ENCODE assay signal across 13 mouse cellular contexts in genomic region chr13:72122230-72122627, GRCm38 (mm10).
DNase-seq lines count a peak whose midpoint lies in the region; ATAC-seq and TF ChIP-seq lines count a peak whose summit lies in the region.
"Had no signal": no experiment of that assay in that cellular context is flagged by ENCODE, and none has a peak within 500 bp of the region (broad histone marks: within the 10 kb centered on the region; RNA-seq: fewer than 3 reads in every experiment).

No protein-coding gene starts in this region.

- WGBS in forebrain, embryonic 14.5 days = 5% methylated on average over 11 of the region's 11 CpGs
- 5% methylated on average over 11 of the region's 11 CpGs for WGBS in midbrain, embryonic 13.5 days
- WGBS in stomach, postnatal 0 days = 68% methylated on average over 11 of the region's 11 CpGs

- H3K36me3 ChIP-seq in ES-Bruce4 (ENCODE audit: control insufficient read depth, insufficient read depth, low read length, poor library complexity, severe bottlenecking) = no peaks in the 10 kb centered on the region
- no peaks in the 10 kb centered on the region for H3K36me3 ChIP-seq in forebrain, embryonic 14.5 days (ENCODE audit: control insufficient read depth, insufficient read depth, low read length)
- H3K36me3 ChIP-seq in midbrain, embryonic 13.5 days = no peaks in the 10 kb centered on the region
- H3K36me3 ChIP-seq in stomach, postnatal 0 days (ENCODE audit: control insufficient read depth, insufficient read depth, low read length) = no peaks in the 10 kb centered on the region
- H3K36me3 ChIP-seq: heart, embryonic 15.5 days had no signal

- peak overlapping the region; percentile 20; the same call in 1 of the 2 replicates for H3K4me2 ChIP-seq in forebrain, embryonic 14.5 days (ENCODE audit: low read length)
- peak overlapping the region; percentile 31 for H3K4me2 ChIP-seq in midbrain, embryonic 13.5 days (replicated peaks)
- H3K4me2 ChIP-seq in stomach, postnatal 0 days (replicated peaks; ENCODE audit: low read depth) = no peak overlapping the region
- H3K4me2 ChIP-seq: heart, embryonic 15.5 days; lung, embryonic 14.5 days had no signal

- DNase-seq in heart, adult 11 months = peak; percentile 79
- DNase-seq in heart, postnatal 4 days = no peak
- peak; percentile 38 for DNase-seq in forebrain, embryonic 14.5 days (ENCODE audit: low spot score)
- no peak for DNase-seq in stomach, postnatal 0 days (ENCODE audit: low spot score)
- DNase-seq in adrenal gland, adult (ENCODE audit: inconsistent age in 2 of 2, low spot score in 1 of 2) = no peak
- DNase-seq: adrenal gland, adult 8-10 months; cerebellum, adult 9-11 months; lung, embryonic 14.5 days had no signal

- H3K27me3 ChIP-seq in ES-Bruce4 (ENCODE audit: control insufficient read depth, insufficient read depth, low read length, poor library complexity, severe bottlenecking) = no peaks in the 10 kb centered on the region
- peaks cover 11% of the 10 kb centered on the region; the same call in 1 of the 2 replicates for H3K27me3 ChIP-seq in forebrain, embryonic 14.5 days (replicated peaks; ENCODE audit: control insufficient read depth, insufficient read depth, low read length)
- peaks cover 62% of the 10 kb centered on the region for H3K27me3 ChIP-seq in midbrain, embryonic 13.5 days
- no peaks in the 10 kb centered on the region for H3K27me3 ChIP-seq in stomach, postnatal 0 days (ENCODE audit: control insufficient read depth, insufficient read depth, low read length)
- H3K27me3 ChIP-seq: heart, embryonic 15.5 days; Patski had no signal

- H3K27ac ChIP-seq in ES-Bruce4 (ENCODE audit: insufficient read depth, low read length) = no peak overlapping the region
- H3K27ac ChIP-seq in forebrain, embryonic 14.5 days (ENCODE audit: low read depth, low read length) = no peak overlapping the region
- H3K27ac ChIP-seq in midbrain, embryonic 13.5 days = no peak overlapping the region
- H3K27ac ChIP-seq in stomach, postnatal 0 days (replicated peaks) = no peak overlapping the region
- H3K27ac ChIP-seq: heart, embryonic 15.5 days had no signal

- no peaks in the 10 kb centered on the region for H3K4me1 ChIP-seq in ES-Bruce4 (ENCODE audit: control insufficient read depth, insufficient read depth, low read length)
- H3K4me1 ChIP-seq in forebrain, embryonic 14.5 days (ENCODE audit: control insufficient read depth, insufficient read depth, low read length) = peaks cover 13% of the 10 kb centered on the region
- H3K4me1 ChIP-seq in midbrain, embryonic 13.5 days (replicated peaks) = peaks cover 33% of the 10 kb centered on the region
- H3K4me1 ChIP-seq in stomach, postnatal 0 days (replicated peaks; ENCODE audit: control insufficient read depth, insufficient read depth) = no peaks in the 10 kb centered on the region

- no peaks in the 10 kb centered on the region for H3K9me3 ChIP-seq in ES-Bruce4 (replicated peaks; ENCODE audit: control insufficient read depth, insufficient read depth, low read length, poor library complexity, severe bottlenecking)
- H3K9me3 ChIP-seq in forebrain, embryonic 14.5 days (replicated peaks; ENCODE audit: control insufficient read depth, low read length) = no peaks in the 10 kb centered on the region
- no peaks in the 10 kb centered on the region for H3K9me3 ChIP-seq in midbrain, embryonic 13.5 days
- no peaks in the 10 kb centered on the region for H3K9me3 ChIP-seq in stomach, postnatal 0 days (ENCODE audit: control insufficient read depth, low read length)
- H3K9me3 ChIP-seq: heart, embryonic 15.5 days had no signal

- H3K9ac ChIP-seq in ES-Bruce4 (ENCODE audit: low read depth, poor library complexity, severe bottlenecking) = no peak overlapping the region
- H3K9ac ChIP-seq in forebrain, embryonic 14.5 days (ENCODE audit: low read length) = no peak overlapping the region
- H3K9ac ChIP-seq in midbrain, embryonic 13.5 days (replicated peaks) = no peak overlapping the region
- H3K9ac ChIP-seq in stomach, postnatal 0 days (ENCODE audit: low read length) = no peak overlapping the region
- H3K9ac ChIP-seq: heart, embryonic 15.5 days; lung, embryonic 14.5 days had no signal

- H3K4me3 ChIP-seq in ES-Bruce4 (ENCODE audit: low read depth, low read length) = peak overlapping the region; percentile 24
- no peak overlapping the region for H3K4me3 ChIP-seq in forebrain, embryonic 14.5 days (ENCODE audit: low read depth, low read length)
- no peak overlapping the region for H3K4me3 ChIP-seq in midbrain, embryonic 13.5 days (replicated peaks)
- H3K4me3 ChIP-seq in stomach, postnatal 0 days (ENCODE audit: low read depth, low read length) = no peak overlapping the region
- H3K4me3 ChIP-seq: heart, embryonic 15.5 days had no signal

- no peak for TF ChIP-seq POLR2A in ES-Bruce4 (IDR thresholded peaks at IDR 0.05; ENCODE audit: insufficient read depth, low read length)

- no peak for TF ChIP-seq EP300 in ES-Bruce4 (IDR thresholded peaks at IDR 0.05; ENCODE audit: insufficient read depth, low read depth, low read length)
- no peak for TF ChIP-seq EP300 in stomach, postnatal 0 days (optimal IDR thresholded peaks at IDR 0.05)

- TF ChIP-seq CTCF in ES-Bruce4 (IDR thresholded peaks at IDR 0.05; ENCODE audit: low read depth, low read length) = no peak
- TF ChIP-seq CTCF in stomach, postnatal 0 days (IDR thresholded peaks at IDR 0.05; ENCODE audit: low read depth) = no peak

- peak; percentile 43; the same call in 1 of the 2 replicates for ATAC-seq in forebrain, embryonic 14.5 days
- ATAC-seq in midbrain, embryonic 13.5 days = peak; percentile 38
- ATAC-seq in stomach, postnatal 0 days (ENCODE audit: low FRiP score, low TSS enrichment) = no peak
- ATAC-seq in activated CD4-positive, CD25-positive, alpha-beta regulatory T cell, adult 4 months = no peak
- ATAC-seq: Patski had no signal

Comparison
In these comparisons a context has a peak if more than half of its experiments do, and no peak if none do; other contexts are left out.
1. DNase-seq: peak in heart, adult 11 months (single experiment) and forebrain, embryonic 14.5 days (single experiment); none in heart, postnatal 4 days (single experiment), stomach, postnatal 0 days (single experiment) and adrenal gland, adult (0 of 2).
2. ATAC-seq: peak in forebrain, embryonic 14.5 days (single experiment) and midbrain, embryonic 13.5 days (single experiment); none in stomach, postnatal 0 days (single experiment) and activated CD4-positive, CD25-positive, alpha-beta regulatory T cell, adult 4 months (single experiment).